Mouse (Mus musculus) heart, embryonic 13.5 days (tissue): Measurements from ENCODE around the gene Col9a1. TPM values are rescaled to one million over a fixed set of nuclear protein-coding genes. Genes with fewer than 3 reads are reported as not detected.

ENCODE experiments used
- ATAC-seq: fragments of 200-750 bp; cut with Nextera tagmentation; 2 replicates; pipeline ENCODE4 v1.8.0; 2017; ENCODE audit warnings: moderate TSS enrichment; ENCODE audit not compliant: insufficient number of reproducible peaks, low FRiP score, low TSS enrichment; ENCODE audit errors: extremely low read depth
- H3K27ac ChIP-seq: fragments of 300-500 bp; sonication (generic); replicated peaks from 2 replicates; pipeline ENCODE4 v1.5.1; 2015; ENCODE audit warnings: moderate library complexity, mild to moderate bottlenecking, inconsistent platforms
- H3K27me3 ChIP-seq: fragments of 300-500 bp; sonication (generic); replicated peaks from 2 replicates; pipeline ENCODE4 v1.6.1; 2015; ENCODE audit warnings: mild to moderate bottlenecking, inconsistent platforms
- H3K36me3 ChIP-seq: fragments of 300-500 bp; sonication (generic); 2 replicates; pipeline ENCODE4 v1.6.1; 2015; ENCODE audit warnings: mild to moderate bottlenecking, inconsistent platforms
- H3K4me1 ChIP-seq: fragments of 300-500 bp; sonication (generic); 2 replicates; pipeline ENCODE4 v1.6.1; 2015; ENCODE audit warnings: inconsistent platforms
- H3K4me2 ChIP-seq: fragments of 300-500 bp; sonication (generic); 2 replicates; pipeline ENCODE4 v1.6.1; 2015; ENCODE audit warnings: inconsistent platforms, mild to moderate bottlenecking, moderate library complexity
- H3K4me3 ChIP-seq: fragments of 300-500 bp; sonication (generic); 2 replicates; pipeline ENCODE4 v1.5.1; 2015; ENCODE audit warnings: moderate library complexity, mild to moderate bottlenecking, inconsistent platforms
- H3K9ac ChIP-seq: fragments of 300-500 bp; sonication (generic); 2 replicates; pipeline ENCODE4 v1.6.1; 2015; ENCODE audit warnings: inconsistent platforms, mild to moderate bottlenecking, moderate library complexity
- H3K9me3 ChIP-seq: fragments of 300-500 bp; sonication (generic); 2 replicates; pipeline ENCODE4 v1.6.1; 2016; ENCODE audit warnings: inconsistent platforms
- WGBS: fragments of 180-500 bp; shearing (Covaris S2); methylation state at CpG from one replicate; pipeline ENCODE4 v1.1.7; 2015; ENCODE audit warnings: mixed read lengths; 5-methylcytosine and 5-hydroxymethylcytosine counted together
- polyA plus RNA-seq: library from polyadenylated mRNA; unstranded; fragments of >200 nt; fragmentation: Nextera tagmentation; extraction: Ambion mirVana; gene quantifications from 2 replicates; pipeline ENCODE4 v1.2.1, GENCODE M21; 2015

Col9a1 gene
- polyA plus RNA-seq, 1 experiment from 2014 or later: 13.1 TPM

DNA sequence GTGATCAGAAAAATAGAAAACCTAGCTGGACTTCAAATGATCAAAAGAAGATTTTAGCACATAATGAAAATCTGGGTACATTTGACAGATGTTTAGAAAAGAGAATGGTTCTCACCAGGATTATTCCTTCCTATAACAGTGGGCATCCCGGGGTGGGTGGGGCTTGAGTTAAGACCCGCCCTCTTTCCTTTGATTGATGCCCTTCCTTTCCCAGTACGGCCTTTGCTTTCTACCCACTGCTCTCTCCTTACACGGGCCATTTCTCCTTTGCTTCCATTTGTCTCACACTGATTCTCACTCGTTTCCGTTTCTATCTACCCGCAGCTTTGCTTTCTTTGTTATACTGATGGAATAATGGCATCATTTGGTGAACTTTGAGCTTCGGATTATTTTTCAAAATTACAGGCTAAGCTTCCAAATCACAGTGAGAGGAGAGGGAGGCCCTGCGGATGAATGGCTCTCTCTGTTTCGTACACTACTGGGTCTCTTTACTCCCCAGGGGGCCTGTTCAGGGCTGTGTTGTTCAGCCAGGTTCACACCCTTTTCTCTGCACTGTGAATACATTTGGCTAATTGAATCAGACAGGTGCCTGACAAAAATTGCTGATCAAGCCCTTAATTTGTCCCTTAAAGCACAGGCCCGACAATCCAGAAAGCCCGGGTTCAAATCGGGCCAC lies 68.4 kb downstream of the Col9a1 start:
- Histone ChIP-seq H3K4me3 (no peak overlapping the region), H3K4me1 (no peaks in the 10 kb centered on the region), H3K4me2 (no peak overlapping the region), H3K9ac (no peak overlapping the region), H3K9me3 (no peaks in the 10 kb centered on the region), H3K36me3 (no peaks in the 10 kb centered on the region), H3K27ac (no peak overlapping the region), H3K27me3 (no peaks in the 10 kb centered on the region)
- ATAC-seq: no peak
- WGBS: 68% methylated on average over 13 of the region's 13 CpGs

DNA sequence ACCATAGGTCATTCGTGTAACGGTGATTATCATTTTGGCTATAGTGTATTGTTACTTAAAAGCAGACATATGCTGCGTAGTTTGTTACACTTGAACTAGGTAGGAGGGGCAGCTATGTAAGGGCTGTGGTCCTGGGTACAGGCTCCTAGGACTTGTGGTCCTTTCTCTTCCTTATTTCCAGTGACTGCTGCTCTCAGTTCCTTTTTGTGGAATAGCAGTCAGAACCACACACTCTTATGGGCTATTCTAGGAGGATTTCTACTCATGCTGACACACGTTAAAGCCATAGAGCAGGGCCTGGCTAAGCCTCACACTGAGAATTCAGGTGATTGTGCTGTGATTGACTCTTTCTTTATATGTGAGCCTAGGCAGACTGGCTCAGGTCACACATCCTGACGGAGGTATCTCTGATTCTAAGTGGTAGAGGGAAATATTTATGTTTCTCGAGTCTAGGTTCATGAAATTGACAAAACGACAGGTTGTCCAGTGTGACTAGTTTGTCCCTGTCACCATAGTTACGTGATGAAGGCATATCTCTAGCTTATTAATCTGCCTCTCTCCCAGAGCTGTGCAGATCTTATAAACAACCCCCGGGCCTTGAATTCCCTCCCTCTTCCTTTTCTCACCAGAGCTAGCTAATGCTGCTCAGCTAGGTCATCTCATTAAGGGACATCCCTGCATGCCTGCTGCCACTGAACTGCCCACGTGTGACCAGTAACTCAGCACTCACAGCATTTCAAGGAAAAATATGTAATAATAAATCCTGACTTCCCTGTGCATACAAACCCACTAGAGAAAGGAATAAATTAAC lies 71.1 kb downstream of the Col9a1 start:
- no peak for ATAC-seq
- WGBS: 59% methylated on average over 10 of the region's 10 CpGs
- H3K9ac ChIP-seq: no peak overlapping the region

DNA sequence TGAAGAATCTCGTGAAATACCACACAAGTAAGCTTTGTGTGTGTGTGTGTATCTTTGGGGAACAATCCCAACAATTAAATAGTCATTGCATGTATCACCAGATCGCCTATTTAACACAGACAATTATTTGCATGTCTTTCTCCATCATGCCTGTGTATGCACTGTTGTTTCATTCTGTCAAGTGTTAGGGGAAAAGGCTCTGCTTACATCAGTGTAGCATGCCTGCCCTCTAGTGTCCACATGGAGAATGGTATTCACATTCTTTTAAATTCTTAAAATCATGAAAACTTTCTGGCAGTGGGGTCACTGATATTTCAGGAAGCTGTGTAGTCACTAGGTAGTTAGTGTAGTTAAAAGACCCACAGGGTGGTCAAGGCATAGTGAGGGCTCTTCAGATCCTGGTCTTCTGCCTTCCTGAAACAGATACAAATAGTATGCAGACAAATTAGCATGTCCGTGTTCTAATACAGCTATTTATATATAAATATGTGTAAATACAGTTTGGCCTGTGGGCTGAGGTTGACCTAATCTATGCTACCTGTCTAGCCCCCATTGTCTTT lies 71.8 kb downstream of the Col9a1 start:
- Histone ChIP-seq H3K4me2 (no peak overlapping the region), H3K27me3 (no peaks in the 10 kb centered on the region), H3K27ac (no peak overlapping the region), H3K4me3 (no peak overlapping the region), H3K9ac (no peak overlapping the region), H3K4me1 (no peaks in the 10 kb centered on the region), H3K9me3 (no peaks in the 10 kb centered on the region), H3K36me3 (no peaks in the 10 kb centered on the region)
- ATAC-seq: no peak
- WGBS: 53% methylated on average over 3 of the region's 3 CpGs

More for the DNA sequence above, 71.1 kb downstream of the Col9a1 start:
- H3K4me3 ChIP-seq: no peak overlapping the region
- no peaks in the 10 kb centered on the region for H3K36me3 ChIP-seq
- no peak overlapping the region for H3K27ac ChIP-seq
- H3K9me3 ChIP-seq: no peaks in the 10 kb centered on the region
- no peaks in the 10 kb centered on the region for H3K4me1 ChIP-seq
- no peaks in the 10 kb centered on the region for H3K27me3 ChIP-seq
- no peak overlapping the region for H3K4me2 ChIP-seq

DNA sequence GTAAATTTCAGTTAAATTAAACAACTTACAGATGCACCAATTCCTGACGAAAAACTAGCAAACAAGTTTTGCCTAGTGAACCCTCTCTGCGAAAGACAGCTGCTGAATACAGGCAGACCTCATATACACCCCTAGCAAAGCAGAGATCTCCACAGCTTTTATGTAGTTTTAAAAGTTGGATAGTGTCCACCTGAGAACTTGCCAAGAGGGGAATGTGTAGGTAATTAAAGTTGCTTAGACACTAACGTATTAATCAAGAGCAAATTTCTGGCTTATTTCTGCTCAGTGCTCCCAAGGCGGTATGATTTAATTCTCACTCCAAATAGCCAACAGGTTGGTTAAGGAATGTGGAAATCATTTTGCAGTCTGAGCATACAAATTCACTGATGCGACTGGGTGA lies 80.6 kb downstream of the Col9a1 start:
- no peaks in the 10 kb centered on the region for H3K9me3 ChIP-seq
- no peaks in the 10 kb centered on the region for H3K27me3 ChIP-seq
- no peaks in the 10 kb centered on the region for H3K4me1 ChIP-seq
- H3K4me3 ChIP-seq: no peak overlapping the region
- 72% methylated on average over 5 of the region's 5 CpGs for WGBS
- no peak overlapping the region for H3K9ac ChIP-seq
- H3K36me3 ChIP-seq: no peaks in the 10 kb centered on the region
- H3K4me2 ChIP-seq: no peak overlapping the region
- H3K27ac ChIP-seq: no peak overlapping the region
- no peak for ATAC-seq

DNA sequence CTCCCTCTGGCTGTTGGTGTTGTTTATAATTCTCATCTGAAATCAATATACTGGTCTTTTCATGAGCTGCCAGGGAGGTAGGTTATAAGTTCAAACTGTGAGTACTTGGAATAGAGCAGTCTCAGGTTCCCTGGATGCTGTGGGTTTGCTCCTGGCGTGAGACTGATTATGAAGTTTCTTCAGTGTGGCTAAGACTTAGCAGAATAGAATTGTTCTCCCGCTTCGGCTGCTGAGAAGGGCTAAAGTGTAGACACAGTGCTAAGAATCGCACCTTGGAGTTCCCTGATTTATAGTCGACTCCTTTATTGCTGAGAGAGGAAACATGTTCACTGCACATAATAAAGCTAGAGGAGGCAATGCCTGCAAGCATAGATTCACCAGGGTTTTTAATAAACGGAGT lies 82.0 kb downstream of the Col9a1 start:
- no peaks in the 10 kb centered on the region for H3K36me3 ChIP-seq
- H3K4me3 ChIP-seq: no peak overlapping the region
- 70% methylated on average over 6 of the region's 6 CpGs for WGBS
- no peak overlapping the region for H3K4me2 ChIP-seq
- no peak overlapping the region for H3K27ac ChIP-seq
- H3K4me1 ChIP-seq: no peaks in the 10 kb centered on the region
- ATAC-seq: no peak
- no peak overlapping the region for H3K9ac ChIP-seq
- no peaks in the 10 kb centered on the region for H3K9me3 ChIP-seq
- no peaks in the 10 kb centered on the region for H3K27me3 ChIP-seq

DNA sequence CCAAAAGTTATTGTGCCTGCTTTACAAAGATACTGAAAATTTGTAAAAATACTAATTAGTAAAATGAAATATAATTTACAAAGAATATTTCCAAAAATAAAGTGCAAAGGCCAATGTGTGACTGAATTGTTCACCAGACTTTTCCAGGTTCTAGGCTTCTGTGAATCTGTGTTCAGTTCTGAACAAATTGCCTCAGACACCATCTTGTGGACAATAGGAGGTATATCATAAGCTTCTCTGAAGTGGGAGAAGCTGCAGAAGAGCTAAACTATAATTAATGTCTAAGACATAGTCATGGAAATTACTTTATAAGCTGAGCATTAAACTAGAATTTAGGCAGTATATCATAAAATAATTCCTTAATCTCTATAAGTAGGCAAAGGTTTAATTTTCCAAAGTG lies 83.8 kb downstream of the Col9a1 start:
- Histone ChIP-seq H3K9ac (no peak overlapping the region), H3K27ac (no peak overlapping the region), H3K36me3 (no peaks in the 10 kb centered on the region), H3K9me3 (no peaks in the 10 kb centered on the region), H3K27me3 (no peaks in the 10 kb centered on the region), H3K4me3 (no peak overlapping the region), H3K4me1 (no peaks in the 10 kb centered on the region), H3K4me2 (no peak overlapping the region)
- no peak for ATAC-seq

DNA sequence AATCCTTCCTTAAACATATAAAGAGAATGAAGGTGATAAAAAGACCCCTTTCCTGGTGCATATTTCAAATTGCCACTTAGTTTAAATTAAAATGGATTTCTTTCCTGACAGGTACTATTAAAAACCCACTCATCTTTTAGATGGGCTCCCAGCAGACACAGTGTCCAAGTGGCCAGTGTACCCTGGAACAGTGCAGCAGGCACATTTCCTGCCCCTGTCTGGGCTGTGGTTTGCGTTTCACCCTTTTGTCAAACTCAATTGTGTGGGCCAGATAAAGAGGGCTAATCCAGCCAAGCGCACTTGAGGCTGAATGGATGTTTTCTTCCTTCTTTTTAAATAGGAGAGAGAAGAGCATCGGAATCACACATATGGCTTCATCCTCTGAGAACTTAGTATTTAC lies 89.6 kb downstream of the Col9a1 start:
- no peaks in the 10 kb centered on the region for H3K9me3 ChIP-seq
- no peak overlapping the region for H3K4me3 ChIP-seq
- no peaks in the 10 kb centered on the region for H3K4me1 ChIP-seq
- H3K4me2 ChIP-seq: no peak overlapping the region
- H3K36me3 ChIP-seq: no peaks in the 10 kb centered on the region
- H3K27ac ChIP-seq: no peak overlapping the region
- H3K9ac ChIP-seq: no peak overlapping the region
- no peak for ATAC-seq
- WGBS: 33% methylated on average over 3 of the region's 3 CpGs
- no peaks in the 10 kb centered on the region for H3K27me3 ChIP-seq

DNA sequence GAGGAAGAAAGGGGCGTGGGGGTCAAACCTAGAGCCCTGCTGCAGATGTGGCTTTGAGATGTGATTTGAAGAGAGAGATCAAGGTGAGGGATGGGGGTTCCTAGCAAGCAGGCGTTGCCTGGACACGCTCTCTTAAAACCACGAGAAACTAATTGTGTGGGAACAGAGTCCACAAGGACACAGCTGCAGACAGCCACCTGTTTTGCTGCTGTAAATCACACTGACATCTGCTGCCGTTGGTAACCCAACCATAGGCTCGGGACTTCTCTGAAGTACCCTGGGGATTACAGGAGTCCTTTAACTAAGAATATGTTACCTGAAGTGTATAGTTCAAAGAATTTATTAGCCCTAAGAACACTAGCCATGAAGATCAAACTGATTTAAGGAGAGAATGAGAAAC lies 109.0 kb downstream of the Col9a1 start:
- WGBS: 66% methylated on average over 6 of the region's 6 CpGs
- no peak overlapping the region for H3K9ac ChIP-seq
- H3K4me2 ChIP-seq: no peak overlapping the region
- H3K27me3 ChIP-seq: no peaks in the 10 kb centered on the region
- H3K36me3 ChIP-seq: no peaks in the 10 kb centered on the region
- H3K9me3 ChIP-seq: no peaks in the 10 kb centered on the region
- H3K4me3 ChIP-seq: no peak overlapping the region
- ATAC-seq: no peak
- no peak overlapping the region for H3K27ac ChIP-seq
- no peaks in the 10 kb centered on the region for H3K4me1 ChIP-seq

DNA sequence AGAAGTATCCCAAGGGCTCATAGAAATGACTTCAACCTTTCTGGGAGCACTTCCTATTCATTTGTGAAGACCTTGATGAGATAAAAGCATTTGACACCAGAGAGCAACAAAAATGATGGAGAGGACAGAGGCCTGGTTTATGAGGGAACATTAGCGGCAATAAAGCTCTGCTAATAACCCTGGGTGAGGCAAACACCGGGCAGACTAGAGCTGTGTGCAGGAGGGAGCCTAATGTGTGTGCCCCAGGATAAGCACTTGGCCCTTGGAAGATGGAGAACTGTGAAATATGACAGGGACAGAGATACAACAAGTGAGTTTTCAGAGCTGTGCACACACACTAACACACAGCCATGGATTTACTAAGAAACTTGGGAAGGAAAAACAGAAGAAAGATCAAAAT lies 115.1 kb downstream of the Col9a1 start:
- 63% methylated on average over 2 of the region's 2 CpGs for WGBS

DNA sequence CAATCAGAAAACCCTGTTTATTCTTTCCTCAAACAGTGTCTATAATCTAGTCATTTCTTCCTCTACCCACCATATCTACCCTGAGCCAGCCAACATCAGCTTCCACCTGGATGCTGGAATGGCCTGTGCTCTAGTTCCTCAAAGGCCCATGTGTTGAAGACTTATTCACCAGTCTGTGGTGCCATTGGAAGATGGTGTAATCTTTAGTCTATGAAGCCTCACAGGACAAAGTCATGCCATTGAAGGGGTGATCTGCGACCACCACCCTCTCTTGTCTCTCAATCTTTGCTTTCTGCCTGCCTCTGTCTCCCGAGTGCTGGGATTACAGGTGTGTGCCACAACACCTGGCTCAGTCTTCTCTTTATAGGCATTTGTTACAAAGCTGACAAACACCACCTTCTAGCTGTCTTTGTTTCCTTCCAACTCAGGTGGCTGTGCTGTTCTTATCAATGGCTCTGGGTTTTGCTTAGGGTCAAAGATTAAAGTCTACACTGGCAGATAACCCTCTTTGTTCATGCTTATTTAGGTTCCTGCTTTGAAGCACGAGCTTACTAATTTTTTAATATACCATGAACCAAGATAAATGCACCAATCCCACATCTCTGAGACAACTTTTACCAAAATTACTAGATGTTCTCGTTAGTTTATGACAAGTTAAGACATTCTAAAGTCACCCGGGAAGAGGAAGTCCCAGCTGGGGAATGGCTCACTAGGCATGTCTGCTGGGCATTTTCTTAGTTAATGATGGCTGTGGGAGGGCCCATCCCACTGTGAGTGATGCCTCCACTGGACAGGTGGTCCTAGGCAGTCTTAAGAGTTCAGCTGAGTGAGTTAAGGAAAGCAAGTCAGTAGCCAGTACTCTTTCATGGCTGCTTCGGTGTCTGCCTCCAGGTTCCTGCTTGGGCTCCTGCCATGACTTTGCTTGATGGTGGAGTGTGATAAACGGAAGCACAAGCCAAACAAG lies 117.9 kb downstream of the Col9a1 start:
- no peak for ATAC-seq
- H3K4me1 ChIP-seq: no peaks in the 10 kb centered on the region
- 71% methylated on average over 7 of the region's 7 CpGs for WGBS
- peaks cover 2% of the 10 kb centered on the region; the same call in 1 of the 2 replicates for H3K9me3 ChIP-seq
- no peak overlapping the region for H3K27ac ChIP-seq
- no peak overlapping the region for H3K4me3 ChIP-seq
- no peak overlapping the region for H3K9ac ChIP-seq
- no peak overlapping the region for H3K4me2 ChIP-seq
- no peaks in the 10 kb centered on the region for H3K27me3 ChIP-seq
- no peaks in the 10 kb centered on the region for H3K36me3 ChIP-seq

More for the DNA sequence above, 115.1 kb downstream of the Col9a1 start:
- Histone ChIP-seq H3K4me1 (no peaks in the 10 kb centered on the region), H3K4me3 (no peak overlapping the region), H3K27ac (no peak overlapping the region), H3K27me3 (no peaks in the 10 kb centered on the region), H3K4me2 (no peak overlapping the region), H3K36me3 (no peaks in the 10 kb centered on the region), H3K9me3 (peaks cover 2% of the 10 kb centered on the region; the same call in 1 of the 2 replicates), H3K9ac (no peak overlapping the region)
- no peak for ATAC-seq

DNA sequence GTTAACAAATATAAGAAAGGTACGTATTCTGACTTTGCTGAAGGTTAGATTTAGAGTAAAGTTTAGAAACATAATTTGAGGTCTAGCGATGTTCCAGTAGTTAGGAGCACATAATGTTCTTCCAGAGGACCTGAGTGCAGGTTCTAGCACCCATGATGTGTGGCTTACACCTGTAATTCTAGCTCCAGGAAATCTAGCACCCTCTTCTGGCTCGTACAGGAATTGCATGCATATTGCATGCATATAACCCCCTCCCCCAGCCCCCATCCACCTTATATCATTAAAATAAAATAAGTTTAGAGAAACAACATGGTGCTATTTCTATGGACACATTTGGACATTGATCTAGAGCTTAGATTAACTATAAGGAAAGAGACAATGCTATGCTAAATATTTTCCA lies 123.3 kb downstream of the Col9a1 start:
- no peak for ATAC-seq
- H3K36me3 ChIP-seq: no peaks in the 10 kb centered on the region
- no peak overlapping the region for H3K27ac ChIP-seq
- no peak overlapping the region for H3K4me3 ChIP-seq
- H3K9me3 ChIP-seq: peaks cover 2% of the 10 kb centered on the region; the same call in 1 of the 2 replicates
- H3K4me2 ChIP-seq: no peak overlapping the region
- H3K4me1 ChIP-seq: no peaks in the 10 kb centered on the region
- H3K27me3 ChIP-seq: no peaks in the 10 kb centered on the region
- WGBS: 78% methylated on average over 3 of the region's 3 CpGs
- H3K9ac ChIP-seq: no peak overlapping the region
